Mouse (Mus musculus): Measurements from ENCODE around the gene Hpca. TPM values are rescaled to one million over a fixed set of nuclear protein-coding genes. Genes with fewer than 3 reads are reported as not detected.

The Hpca gene
- polyA plus RNA-seq, 2 experiments: 0.94 to 2.1 TPM

DNA sequence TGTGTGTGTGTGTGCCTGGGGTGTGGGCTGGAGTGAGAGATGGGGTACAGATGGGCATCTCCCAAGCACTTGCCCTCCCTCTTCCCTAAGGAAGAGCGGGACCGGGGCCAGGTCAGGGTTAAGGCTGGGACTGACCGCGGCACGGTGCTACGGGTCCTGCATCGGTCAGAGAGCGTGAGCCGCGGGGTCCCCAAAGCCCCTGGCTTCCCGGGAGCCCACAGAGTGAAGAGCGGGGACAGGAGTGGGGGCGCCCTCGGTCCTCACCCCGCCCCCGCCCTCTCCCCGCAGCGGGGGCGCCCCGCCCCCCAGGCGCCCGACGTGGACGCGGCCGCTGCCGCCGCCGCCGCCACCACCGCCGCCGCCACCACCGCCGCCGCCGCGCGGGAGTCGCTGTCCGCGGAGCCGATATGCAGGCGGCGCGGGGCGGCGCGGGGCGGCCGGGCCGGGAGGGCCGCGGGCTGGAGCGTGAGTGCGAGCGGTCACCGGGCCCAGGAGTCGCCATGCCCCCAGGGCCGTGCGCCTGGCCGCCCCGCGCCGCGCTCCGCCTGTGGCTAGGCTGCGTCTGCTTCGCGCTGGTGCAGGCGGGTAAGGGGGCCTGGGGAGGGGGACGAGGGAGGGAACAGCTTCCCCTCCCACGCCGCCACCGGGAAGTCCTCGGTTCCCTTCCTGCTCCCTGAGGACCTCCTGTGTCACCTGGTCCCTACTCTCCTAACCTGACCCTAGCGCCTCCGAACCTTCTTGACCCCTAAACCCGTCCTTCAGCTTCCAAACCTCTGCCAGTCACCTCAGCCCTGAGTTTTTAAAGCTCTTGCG, 14.9 kb upstream of the Hpca start, which contains the start of gene Fndc5:
TSS of gene Fndc5 (plus strand) at position 421 of the 813 bp plus-strand sequence.
- Histone ChIP-seq H3K27me3 (ENCODE audit: control insufficient read depth, insufficient read depth, low read length) (peaks cover 18% of the 10 kb centered on the region; the same call in 1 of the 2 replicates), H3K4me1 (ENCODE audit: control insufficient read depth, insufficient read depth, low read length) (peaks cover 10% of the 10 kb centered on the region; the same call in 1 of the 2 replicates), H3K4me2 (replicated peaks; ENCODE audit: low read depth, low read length, severe bottlenecking) (peak within 1 kb of the TSS; percentile 90), H3K27ac (replicated peaks; ENCODE audit: low read depth, low read length) (no peak within 1 kb of the TSS; the same call in 1 of the 2 replicates), H3K36me3 (ENCODE audit: control insufficient read depth, insufficient read depth, low read length) (0 out of 2 replicates have a peak, but pooled peaks cover 5% of the 10 kb centered on the region), H3K9me3 (ENCODE audit: control insufficient read depth, low read length) (no peaks in the 10 kb centered on the region), H3K9ac (ENCODE audit: low read depth, low read length, severe bottlenecking) (peak within 1 kb of the TSS; percentile 72), H3K4me3 (replicated peaks; ENCODE audit: low read length) (peak within 1 kb of the TSS; percentile 56)
- DNase-seq (ENCODE audit: low spot score): no peak
- no peak for TF ChIP-seq POLR2A (IDR thresholded peaks at IDR 0.05; ENCODE audit: borderline replicate concordance, extremely low read depth, insufficient read depth, insufficient read length)
- WGBS: 3% methylated on average over 20 of the region's 80 CpGs
- ATAC-seq (ENCODE audit: low FRiP score, low read depth): peak; percentile 28; the same call in 1 of the 2 replicates

DNA sequence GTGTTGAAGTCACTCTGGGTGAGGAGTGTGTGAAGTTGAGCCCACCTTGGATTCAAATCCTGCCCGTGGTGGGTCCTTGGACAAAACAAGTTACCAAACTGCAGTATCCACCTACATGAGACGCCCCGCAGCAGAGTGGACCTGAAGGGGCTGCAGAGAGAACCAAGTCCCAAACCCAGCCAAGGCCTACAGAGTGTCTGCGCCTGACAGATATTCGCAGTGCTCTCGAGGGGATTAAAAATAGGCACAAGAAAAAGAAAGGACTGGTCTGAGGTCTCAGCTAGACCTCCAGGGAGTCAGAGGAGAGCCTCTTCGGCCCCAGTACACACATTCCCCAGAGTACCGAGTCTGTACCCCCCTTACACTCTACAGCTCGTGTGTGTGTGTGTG, 14.3 kb upstream of the Hpca start:
- H3K9ac ChIP-seq (ENCODE audit: low read depth, low read length, severe bottlenecking): peak overlapping the region; percentile 72

DNA sequence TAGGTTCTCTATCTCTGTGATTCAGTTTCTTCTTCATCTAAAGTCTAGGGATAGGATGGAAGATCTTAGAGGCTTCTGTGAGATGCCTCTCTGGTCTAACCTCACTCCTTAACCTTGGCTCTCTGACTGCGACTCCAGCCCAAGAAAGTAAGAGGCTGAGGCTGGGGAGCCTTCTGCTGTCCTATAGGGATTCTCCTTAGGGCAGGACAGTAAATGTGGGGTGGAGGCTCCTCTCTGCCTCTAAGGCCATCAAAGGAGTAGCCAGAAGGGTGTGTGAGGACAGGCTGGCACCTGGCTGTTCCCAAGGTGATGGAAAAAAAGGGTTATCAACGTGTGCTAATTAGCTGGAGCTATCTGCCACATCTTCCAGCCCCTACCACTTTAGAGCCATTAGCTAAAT, 13.8 kb upstream of the Hpca start:
- Histone ChIP-seq H3K9me3 (ENCODE audit: control insufficient read depth, low read length) (no peaks in the 10 kb centered on the region), H3K4me1 (ENCODE audit: control insufficient read depth, insufficient read depth, low read length) (peaks cover 8% of the 10 kb centered on the region; the same call in 1 of the 2 replicates), H3K36me3 (ENCODE audit: control insufficient read depth, insufficient read depth, low read length) (0 out of 2 replicates have a peak, but pooled peaks cover 5% of the 10 kb centered on the region), H3K4me2 (replicated peaks; ENCODE audit: low read depth, low read length, severe bottlenecking) (no peak overlapping the region), H3K27me3 (ENCODE audit: control insufficient read depth, insufficient read depth, low read length) (peaks cover 18% of the 10 kb centered on the region; the same call in 1 of the 2 replicates), H3K4me3 (replicated peaks; ENCODE audit: low read length) (peak overlapping the region; percentile 5; the same call in 1 of the 2 replicates), H3K27ac (replicated peaks; ENCODE audit: low read depth, low read length) (no peak overlapping the region), H3K9ac (ENCODE audit: low read depth, low read length, severe bottlenecking) (no peak overlapping the region)
- WGBS: 44% methylated on average over 2 of the region's 2 CpGs
- no peak for ATAC-seq (ENCODE audit: low FRiP score, low read depth)
- DNase-seq (ENCODE audit: low spot score): no peak
- TF ChIP-seq POLR2A (IDR thresholded peaks at IDR 0.05; ENCODE audit: borderline replicate concordance, extremely low read depth, insufficient read depth, insufficient read length): no peak

More for the DNA sequence above, 14.3 kb upstream of the Hpca start:
- no peak for ATAC-seq (ENCODE audit: low FRiP score, low read depth)
- peak overlapping the region; percentile 56 for H3K4me3 ChIP-seq (replicated peaks; ENCODE audit: low read length)
- no peak for TF ChIP-seq POLR2A (IDR thresholded peaks at IDR 0.05; ENCODE audit: borderline replicate concordance, extremely low read depth, insufficient read depth, insufficient read length)
- H3K4me1 ChIP-seq (ENCODE audit: control insufficient read depth, insufficient read depth, low read length): 0 out of 2 replicates have a peak, but pooled peaks cover 7% of the 10 kb centered on the region
- no peak for DNase-seq (ENCODE audit: low spot score)
- no peak overlapping the region for H3K27ac ChIP-seq (replicated peaks; ENCODE audit: low read depth, low read length)
- WGBS: 37% methylated on average over 9 of the region's 9 CpGs
- no peaks in the 10 kb centered on the region for H3K9me3 ChIP-seq (ENCODE audit: control insufficient read depth, low read length)
- H3K27me3 ChIP-seq (ENCODE audit: control insufficient read depth, insufficient read depth, low read length): peaks cover 18% of the 10 kb centered on the region; the same call in 1 of the 2 replicates
- H3K4me2 ChIP-seq (replicated peaks; ENCODE audit: low read depth, low read length, severe bottlenecking): peak overlapping the region; percentile 90
- 0 out of 2 replicates have a peak, but pooled peaks cover 5% of the 10 kb centered on the region for H3K36me3 ChIP-seq (ENCODE audit: control insufficient read depth, insufficient read depth, low read length)

DNA sequence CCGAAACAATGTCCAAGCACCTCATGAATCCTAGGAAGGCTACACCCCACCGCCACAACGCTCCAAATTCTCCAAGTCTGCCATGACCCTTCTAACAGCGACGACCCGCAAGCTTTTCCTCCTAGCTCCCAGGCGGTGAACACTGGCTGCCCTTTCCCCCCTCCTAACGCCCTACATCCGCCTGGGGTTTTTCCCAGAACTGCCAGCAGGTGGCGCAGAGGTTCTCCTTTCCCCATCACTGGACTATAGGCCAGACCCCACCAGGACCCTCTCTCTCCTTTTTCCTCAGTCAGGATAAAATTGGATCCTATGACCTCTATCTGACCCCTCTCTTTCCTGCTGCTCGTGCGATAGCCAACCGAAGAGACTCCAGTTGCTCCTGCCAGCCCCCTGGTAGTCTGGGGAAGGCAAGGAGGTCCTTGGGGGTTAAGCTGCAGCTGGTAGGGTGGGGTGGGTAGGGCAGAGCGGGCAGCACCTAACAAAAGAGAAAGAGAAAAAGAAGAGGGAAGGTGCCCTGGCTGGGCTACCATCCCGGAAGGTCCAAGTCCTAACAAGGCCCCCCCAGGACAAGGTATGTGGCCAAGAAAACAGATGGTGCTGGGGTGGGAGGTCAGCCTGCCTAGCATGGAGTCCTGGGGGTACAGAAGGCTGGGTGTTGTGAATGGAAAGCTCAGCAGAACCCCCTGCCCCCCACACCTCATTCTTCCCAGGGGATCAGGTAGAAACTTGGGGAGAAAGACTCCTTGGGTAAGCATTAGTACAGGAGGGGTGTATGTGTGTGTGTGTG, 13.2 kb upstream of the Hpca start:
- ATAC-seq (ENCODE audit: low FRiP score, low read depth) (peak; percentile 64), DNase-seq (ENCODE audit: low spot score) (peak; percentile 85)
- Histone ChIP-seq H3K4me1 (ENCODE audit: control insufficient read depth, insufficient read depth, low read length) (peaks cover 13% of the 10 kb centered on the region), H3K9ac (ENCODE audit: low read depth, low read length, severe bottlenecking) (0 out of 2 replicates have a peak overlapping the region, but pooled peaks have one; percentile 8), H3K9me3 (ENCODE audit: control insufficient read depth, low read length) (no peaks in the 10 kb centered on the region), H3K27me3 (ENCODE audit: control insufficient read depth, insufficient read depth, low read length) (peaks cover 18% of the 10 kb centered on the region; the same call in 1 of the 2 replicates), H3K4me2 (replicated peaks; ENCODE audit: low read depth, low read length, severe bottlenecking) (peak overlapping the region; percentile 37), H3K27ac (replicated peaks; ENCODE audit: low read depth, low read length) (no peak overlapping the region), H3K4me3 (replicated peaks; ENCODE audit: low read length) (peak overlapping the region; percentile 5; the same call in 1 of the 2 replicates), H3K36me3 (ENCODE audit: control insufficient read depth, insufficient read depth, low read length) (0 out of 2 replicates have a peak, but pooled peaks cover 5% of the 10 kb centered on the region)
- 8% methylated on average over 15 of the region's 15 CpGs for WGBS
- no peak for TF ChIP-seq POLR2A (IDR thresholded peaks at IDR 0.05; ENCODE audit: borderline replicate concordance, extremely low read depth, insufficient read depth, insufficient read length)
